Mouse (Mus musculus) liver, postnatal 0 days (tissue): ENCODE data around the gene Etv3. TPM values are rescaled to one million over a fixed set of nuclear protein-coding genes. Genes with fewer than 3 reads are reported as not detected.
"Not testable (repeated sequence)": the region's sequence is repeated elsewhere in the genome, so short reads cannot be mapped to it uniquely, and the experiment has no call there.

ENCODE experiments used
- ATAC-seq: fragments of 200-750 bp; cut with Nextera tagmentation; 2 replicates; pipeline ENCODE4 v1.8.0; 2017; ENCODE audit warnings: mild to moderate bottlenecking, moderate library complexity
- DNase-seq: peaks from one replicate; pipeline ENCODE4 v3.0.0-alpha.2; 2016
- H3K27ac ChIP-seq: fragments of 300-500 bp; sonication (generic); 2 replicates; pipeline ENCODE4 v1.5.1; 2014; ENCODE audit warnings: antibody characterized with exemption, moderate library complexity, mild to moderate bottlenecking, low read depth
- H3K27me3 ChIP-seq: fragments of 300-500 bp; sonication (generic); 2 replicates; pipeline ENCODE4 v1.6.1; 2014; ENCODE audit warnings: low read length, control low read depth, mixed read lengths; ENCODE audit not compliant: insufficient read depth
- H3K36me3 ChIP-seq: fragments of 300-500 bp; sonication (generic); replicated peaks from 2 replicates; pipeline ENCODE4 v1.6.1; 2014; ENCODE audit warnings: mild to moderate bottlenecking, control low read depth, low read length, moderate library complexity, mixed read lengths; ENCODE audit not compliant: insufficient read depth
- H3K4me1 ChIP-seq: fragments of 300-500 bp; sonication (generic); 2 replicates; pipeline ENCODE4 v1.6.1; 2014; ENCODE audit warnings: antibody characterized with exemption, mild to moderate bottlenecking, control low read depth; ENCODE audit not compliant: insufficient read depth
- H3K4me2 ChIP-seq: fragments of 300-500 bp; sonication (generic); 2 replicates; pipeline ENCODE4 v1.6.1; 2014; ENCODE audit warnings: low read depth, mild to moderate bottlenecking, low read length, moderate library complexity, mixed read lengths
- H3K4me3 ChIP-seq: fragments of 300-500 bp; sonication (generic); 2 replicates; pipeline ENCODE4 v1.5.1; 2014; ENCODE audit warnings: low read depth, low read length
- H3K9ac ChIP-seq: fragments of 300-500 bp; sonication (generic); replicated peaks from 2 replicates; pipeline ENCODE4 v1.6.1; 2014; ENCODE audit warnings: mild to moderate bottlenecking, moderate library complexity
- H3K9me3 ChIP-seq: fragments of 300-500 bp; sonication (generic); 2 replicates; pipeline ENCODE4 v1.6.1; 2016; ENCODE audit warnings: mild to moderate bottlenecking, control low read depth, low read length, mixed read lengths
- CTCF ChIP-seq: sonication (generic); IDR thresholded peaks from 2 replicates; pipeline ENCODE4 v1.5.1; 2016; ENCODE audit warnings: antibody characterized with exemption, low read depth
- EP300 ChIP-seq: IDR thresholded peaks from 2 replicates; pipeline ENCODE4 v1.6.1; 2016; ENCODE audit warnings: antibody characterized with exemption, low read depth, mild to moderate bottlenecking
- WGBS: fragments of 180-500 bp; shearing (Covaris S2); extraction: QIAGEN DNeasy Blood & Tissue Kit; methylation state at CpG from one replicate; pipeline ENCODE4 v1.1.7; 2014; ENCODE audit not compliant: insufficient replicate concordance; 5-methylcytosine and 5-hydroxymethylcytosine counted together
- polyA plus RNA-seq: library from polyadenylated mRNA; unstranded; fragments of >200 nt; fragmentation: Nextera tagmentation; extraction: Ambion mirVana; gene quantifications from 2 replicates; pipeline ENCODE4 v1.2.1, GENCODE M21; 2015

The Etv3 gene
- polyA plus RNA-seq, 1 experiment from 2014 or later: 3.9 TPM

DNA sequence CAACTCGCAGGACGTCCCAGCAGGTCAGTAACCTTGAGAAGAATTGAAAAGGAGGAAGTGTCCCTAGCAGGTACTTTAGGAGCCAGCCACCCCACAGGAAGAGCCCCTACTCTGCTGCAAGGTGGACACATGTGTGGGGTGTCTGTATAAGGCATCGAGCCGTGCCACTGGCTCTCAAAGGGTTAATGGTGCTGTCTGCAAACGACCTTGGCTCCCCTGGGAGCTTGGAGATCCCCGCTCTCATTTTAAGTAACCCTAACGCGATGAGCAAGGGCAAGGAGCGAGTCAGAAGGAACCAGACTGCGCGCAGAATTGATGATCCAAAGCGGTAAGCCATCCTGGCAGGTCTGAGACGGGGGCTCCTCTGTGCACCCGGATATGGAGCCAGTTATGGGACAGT lies 24.7 kb downstream of the Etv3 start:
- H3K36me3 ChIP-seq: no peaks in the 10 kb centered on the region
- no peak overlapping the region for H3K4me3 ChIP-seq
- DNase-seq (no peak), ATAC-seq (no peak)
- H3K4me2 ChIP-seq: no peak overlapping the region
- H3K4me1 ChIP-seq: no peaks in the 10 kb centered on the region
- H3K9ac ChIP-seq: no peak overlapping the region
- H3K27me3 ChIP-seq: peaks cover 12% of the 10 kb centered on the region; the same call in 1 of the 2 replicates
- no peak overlapping the region for H3K27ac ChIP-seq
- TF ChIP-seq EP300 (no peak), CTCF (no peak)
- H3K9me3 ChIP-seq: no peaks in the 10 kb centered on the region
- WGBS: 25% methylated on average over 14 of the region's 14 CpGs

DNA sequence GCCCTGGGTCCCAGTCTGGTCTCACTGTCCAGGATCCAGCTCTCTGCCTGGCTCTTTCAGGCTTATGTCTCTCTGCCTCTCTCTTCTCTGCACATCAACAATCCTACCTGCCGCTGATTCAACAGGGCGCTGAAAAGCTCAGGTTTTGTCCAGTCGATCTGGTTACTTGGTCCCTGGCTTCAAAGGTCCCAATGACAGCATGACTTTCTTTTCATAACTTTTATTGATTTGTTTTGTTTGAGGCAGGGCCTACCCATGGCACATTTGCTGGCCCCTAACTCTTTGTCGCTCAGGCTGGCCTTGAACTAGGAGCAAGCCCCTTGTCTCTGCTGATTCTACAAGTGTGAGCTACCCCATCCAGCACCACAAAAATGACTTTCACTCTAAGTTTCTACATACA lies 27.1 kb downstream of the Etv3 start:
- no peak overlapping the region for H3K27ac ChIP-seq
- H3K9ac ChIP-seq: no peak overlapping the region
- H3K4me3 ChIP-seq: no peak overlapping the region
- ATAC-seq (peak; percentile 72), DNase-seq (no peak)
- H3K4me1 ChIP-seq: peaks cover 4% of the 10 kb centered on the region; the same call in 1 of the 2 replicates
- peaks cover 12% of the 10 kb centered on the region; the same call in 1 of the 2 replicates for H3K27me3 ChIP-seq
- 84% methylated on average over 4 of the region's 4 CpGs for WGBS
- H3K36me3 ChIP-seq: no peaks in the 10 kb centered on the region
- H3K9me3 ChIP-seq: no peaks in the 10 kb centered on the region
- TF ChIP-seq EP300 (no peak), CTCF (no peak)
- H3K4me2 ChIP-seq: no peak overlapping the region

DNA sequence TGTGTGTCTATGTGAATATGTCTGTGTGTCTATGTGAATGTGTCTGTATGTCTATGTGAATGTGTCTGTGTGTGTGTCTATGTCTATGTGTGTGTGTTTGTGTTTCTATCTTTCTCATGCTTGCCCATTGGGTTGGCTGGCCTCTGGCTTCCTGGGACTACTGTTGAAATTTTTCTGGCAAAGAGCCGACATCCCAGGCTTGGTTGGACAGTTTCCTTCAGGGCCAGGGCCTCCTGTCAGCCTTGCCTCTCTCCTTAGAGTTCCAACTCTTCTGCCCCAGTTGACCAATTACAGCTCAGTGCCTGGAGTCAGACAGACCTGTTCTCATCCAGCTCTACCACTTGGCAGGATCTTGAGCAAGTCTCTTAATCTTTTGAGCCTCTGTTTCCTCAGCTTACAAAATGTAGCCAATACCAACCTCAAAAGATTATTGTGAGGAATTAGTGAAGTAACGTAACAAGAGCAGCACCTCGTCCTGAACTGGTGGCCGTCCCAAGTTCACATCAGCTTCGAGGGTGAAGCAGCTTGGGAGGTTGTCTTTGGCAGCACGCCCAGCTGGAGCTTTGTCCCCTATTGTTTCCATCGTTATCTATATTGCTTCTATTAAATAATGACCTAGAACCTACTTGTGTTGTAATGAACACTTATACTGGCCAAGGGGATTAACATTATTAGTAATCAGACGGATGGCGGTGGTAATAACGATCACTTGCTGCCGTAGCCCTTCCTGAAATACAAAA lies 28.2 kb downstream of the Etv3 start:
- DNase-seq: no peak
- H3K4me3 ChIP-seq: no peak overlapping the region
- H3K36me3 ChIP-seq: no peaks in the 10 kb centered on the region
- H3K27ac ChIP-seq: no peak overlapping the region
- no peak for TF ChIP-seq EP300
- TF ChIP-seq CTCF: no peak
- no peak for ATAC-seq
- peaks cover 12% of the 10 kb centered on the region; the same call in 1 of the 2 replicates for H3K27me3 ChIP-seq
- H3K4me2 ChIP-seq: no peak overlapping the region
- WGBS: 60% methylated on average over 11 of the region's 11 CpGs
- no peaks in the 10 kb centered on the region for H3K9me3 ChIP-seq
- peaks cover 4% of the 10 kb centered on the region; the same call in 1 of the 2 replicates for H3K4me1 ChIP-seq
- H3K9ac ChIP-seq: no peak overlapping the region

DNA sequence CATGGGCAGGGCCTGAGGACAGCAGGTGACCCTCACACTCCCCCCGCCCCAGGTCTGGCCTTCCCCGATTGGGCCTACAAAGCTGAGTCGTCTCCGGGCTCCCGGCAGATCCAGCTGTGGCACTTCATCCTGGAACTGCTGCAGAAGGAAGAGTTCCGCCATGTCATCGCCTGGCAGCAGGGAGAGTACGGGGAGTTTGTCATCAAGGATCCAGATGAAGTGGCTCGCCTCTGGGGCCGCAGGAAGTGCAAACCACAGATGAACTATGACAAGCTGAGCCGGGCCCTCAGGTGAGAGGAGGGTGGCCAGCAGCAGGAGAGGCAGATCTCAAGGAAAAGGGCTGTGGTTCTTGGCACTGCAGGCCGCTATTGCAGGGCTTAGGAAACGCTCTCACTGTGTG lies 29.7 kb downstream of the Etv3 start:
- H3K9ac ChIP-seq, H3K4me3 ChIP-seq, H3K4me1 ChIP-seq, H3K36me3 ChIP-seq, ATAC-seq, H3K27ac ChIP-seq, H3K9me3 ChIP-seq, DNase-seq, H3K4me2 ChIP-seq: not testable (repeated sequence)
- peaks cover 11% of the 10 kb centered on the region; the same call in 1 of the 2 replicates for H3K27me3 ChIP-seq
- WGBS: 59% methylated on average over 11 of the region's 13 CpGs

DNA sequence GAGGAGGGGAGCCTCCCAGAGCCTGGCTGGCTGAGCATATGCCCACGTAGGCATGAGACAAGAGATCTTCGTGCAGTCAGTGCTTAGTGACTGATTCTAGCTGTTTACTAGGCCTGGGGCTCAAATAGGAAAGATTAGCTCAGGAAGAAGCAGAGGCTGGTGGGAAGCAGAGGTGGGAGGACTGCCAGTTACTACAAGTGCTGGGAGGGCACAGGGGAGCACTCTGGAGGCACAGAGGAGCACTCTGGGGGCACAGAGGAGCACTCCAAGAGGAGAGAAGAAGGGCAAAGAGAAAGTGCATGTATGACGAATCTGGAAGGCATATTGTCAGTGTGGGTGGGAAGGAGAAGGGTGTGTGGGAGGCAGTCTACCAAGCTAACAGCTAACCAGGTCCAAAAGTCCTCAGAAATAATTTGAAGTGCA lies 30.9 kb downstream of the Etv3 start:
- no peak for DNase-seq
- Histone ChIP-seq H3K27me3 (0 out of 2 replicates have a peak, but pooled peaks cover 3% of the 10 kb centered on the region), H3K4me1 (peaks cover 4% of the 10 kb centered on the region; the same call in 1 of the 2 replicates), H3K36me3 (no peaks in the 10 kb centered on the region), H3K9ac (no peak overlapping the region), H3K4me2 (no peak overlapping the region), H3K27ac (no peak overlapping the region), H3K4me3 (no peak overlapping the region), H3K9me3 (no peaks in the 10 kb centered on the region)
- no peak for TF ChIP-seq CTCF
- TF ChIP-seq EP300: no peak
- 51% methylated on average over 3 of the region's 3 CpGs for WGBS
- ATAC-seq: no peak

DNA sequence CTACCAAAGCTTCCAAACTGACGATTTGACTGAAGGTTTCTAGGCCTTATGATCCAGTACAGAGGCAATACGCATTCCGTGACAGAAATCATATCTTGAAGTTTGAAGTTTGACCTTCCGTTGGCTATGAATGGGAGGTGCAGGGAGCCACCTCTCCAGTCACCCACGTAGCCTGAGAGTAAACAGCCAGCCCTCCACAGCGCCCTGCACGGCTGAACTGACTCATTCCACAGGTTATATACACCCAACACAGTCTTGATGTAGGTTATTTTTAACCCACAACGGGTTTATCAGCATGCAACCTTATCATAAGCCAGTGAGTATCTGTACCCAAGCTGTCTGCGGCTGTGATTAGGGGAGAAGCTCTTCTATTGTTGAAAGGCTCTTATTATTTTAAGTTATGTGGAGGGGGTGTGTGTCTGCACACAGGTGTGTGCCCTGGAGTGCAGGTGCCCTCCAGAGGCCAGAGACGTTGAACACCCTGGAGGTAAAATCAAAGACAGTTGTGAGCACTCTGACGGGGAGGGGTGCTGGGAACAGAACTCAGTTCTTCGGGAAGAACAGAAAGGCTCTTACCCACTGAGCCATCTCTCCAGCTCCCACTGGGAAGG lies 31.6 kb downstream of the Etv3 start:
- Histone ChIP-seq H3K4me2 (no peak overlapping the region), H3K36me3 (no peaks in the 10 kb centered on the region), H3K27me3 (0 out of 2 replicates have a peak, but pooled peaks cover 3% of the 10 kb centered on the region), H3K4me3 (no peak overlapping the region), H3K9ac (no peak overlapping the region), H3K27ac (no peak overlapping the region), H3K4me1 (peaks cover 4% of the 10 kb centered on the region; the same call in 1 of the 2 replicates), H3K9me3 (no peaks in the 10 kb centered on the region)
- DNase-seq: no peak
- TF ChIP-seq EP300: no peak
- no peak for TF ChIP-seq CTCF
- 57% methylated on average over 12 of the region's 12 CpGs for WGBS
- no peak for ATAC-seq
